Mouse (Mus musculus): ENCODE measurements around the gene Ccdc148.

- TF ChIP-seq CTCF (IDR thresholded peaks at IDR 0.05; ENCODE audit: low read depth) (no peak), EP300 (IDR thresholded peaks at IDR 0.05; ENCODE audit: low read depth) (no peak)
These were observed 23.1 kb upstream of the Ccdc148 start for GRCm38 (mm10) chr2:59183541-59183940.

Data from liver, postnatal 0 days (tissue).